Mouse (Mus musculus) lung, postnatal 14 days (tissue): Measurements from ENCODE around the gene Rgs16.
"Not testable (repeated sequence)": the region's sequence is repeated elsewhere in the genome, so short reads cannot be mapped to it uniquely, and the experiment has no call there.

Experiments used
- DNase-seq: peaks from one replicate; pipeline ENCODE4 v3.0.0; 2021

Gene Rgs16

GRCm38 (mm10) chr1:153751763-153752301 is 11.7 kb downstream of the Rgs16 start:
- peak; percentile 49 for DNase-seq

- no peak for DNase-seq
Measured at GRCm38 (mm10) chr1:153752521-153752920, 12.4 kb downstream of the Rgs16 start.

- peak; percentile 44 for DNase-seq
Measured at GRCm38 (mm10) chr1:153753725-153754464, 13.7 kb downstream of the Rgs16 start.

- DNase-seq: no peak
Measured at GRCm38 (mm10) chr1:153764136-153764535, 24.0 kb downstream of the Rgs16 start.

- DNase-seq: no peak
Measured at GRCm38 (mm10) chr1:153766298-153766697, 26.1 kb downstream of the Rgs16 start.

- no peak for DNase-seq
Measured at GRCm38 (mm10) chr1:153767281-153767680, 27.1 kb downstream of the Rgs16 start.

GRCm38 (mm10) chr1:153768465-153768864 is 28.3 kb downstream of the Rgs16 start:
- DNase-seq: no peak

GRCm38 (mm10) chr1:153769571-153769970 is 29.4 kb downstream of the Rgs16 start:
- not testable (repeated sequence) for DNase-seq

GRCm38 (mm10) chr1:153769998-153770775 is 30.0 kb downstream of the Rgs16 start:
- DNase-seq: no peak

GRCm38 (mm10) chr1:153770776-153771167 is 30.6 kb downstream of the Rgs16 start:
- no peak for DNase-seq

GRCm38 (mm10) chr1:153775174-153775573 is 35.0 kb downstream of the Rgs16 start:
- no peak for DNase-seq

GRCm38 (mm10) chr1:153776257-153776656 is 36.1 kb downstream of the Rgs16 start:
- no peak for DNase-seq

- DNase-seq: no peak
Measured at GRCm38 (mm10) chr1:153778205-153778604, 38.1 kb downstream of the Rgs16 start.

- no peak for DNase-seq
Measured at GRCm38 (mm10) chr1:153783339-153783738, 43.2 kb downstream of the Rgs16 start.

- no peak for DNase-seq
Measured at GRCm38 (mm10) chr1:153785608-153786007, 45.5 kb downstream of the Rgs16 start.

GRCm38 (mm10) chr1:153790708-153791107 is 50.6 kb downstream of the Rgs16 start:
- no peak for DNase-seq

- no peak for DNase-seq
Measured at GRCm38 (mm10) chr1:153794241-153794640, 54.1 kb downstream of the Rgs16 start.
